Mouse (Mus musculus) ovary, adult 18-20 months (tissue): ENCODE measurements around the gene Olfr698.
"Not testable (repeated sequence)": the region's sequence is repeated elsewhere in the genome, so short reads cannot be mapped to it uniquely, and the experiment has no call there.

ENCODE experiments used
- DNase-seq: peaks from one replicate; pipeline ENCODE4 v3.0.0; 2022; ENCODE audit warnings: low spot score, mixed read lengths

Olfr698 gene

GRCm38 (mm10) chr7:106755297-106755696 is at the start of gene Olfr698:
Olfr698 (minus strand) TSS chr7:106755397.
- DNase-seq = no peak

GRCm38 (mm10) chr7:106793098-106793497 is 37.9 kb upstream of the Olfr698 start, which contains the start of gene Olfr699:
Olfr699 (minus strand) TSS chr7:106793198.
- no peak for DNase-seq

GRCm38 (mm10) chr7:106788330-106788729 is 33.1 kb upstream of the Olfr698 start:
- DNase-seq = no peak

- DNase-seq = not testable (repeated sequence)
These were observed 5.8 kb upstream of the Olfr698 start for GRCm38 (mm10) chr7:106761008-106761407.

- DNase-seq = no peak
These were observed 3.6 kb upstream of the Olfr698 start for GRCm38 (mm10) chr7:106758800-106759199.

- DNase-seq = no peak
These were observed 9.4 kb downstream of the Olfr698 start for GRCm38 (mm10) chr7:106745811-106746210.

GRCm38 (mm10) chr7:106742343-106742742 is 12.9 kb downstream of the Olfr698 start, which contains the start of gene Olfr697:
Olfr697 (minus strand) TSS chr7:106742443.
- DNase-seq = no peak

- no peak for DNase-seq
These were observed 18.2 kb downstream of the Olfr698 start for GRCm38 (mm10) chr7:106737028-106737427.

- DNase-seq = no peak
These were observed 21.5 kb downstream of the Olfr698 start for GRCm38 (mm10) chr7:106733717-106734116.

- DNase-seq = not testable (repeated sequence)
These were observed 29.5 kb downstream of the Olfr698 start for GRCm38 (mm10) chr7:106725654-106726053.

GRCm38 (mm10) chr7:106716296-106716695 is 38.9 kb downstream of the Olfr698 start, which contains the start of gene Olfr695:
Olfr695 (minus strand) TSS chr7:106716396.
- no peak for DNase-seq

GRCm38 (mm10) chr7:106711463-106711862 is 43.7 kb downstream of the Olfr698 start:
- no peak for DNase-seq

GRCm38 (mm10) chr7:106707705-106708104 is 47.5 kb downstream of the Olfr698 start:
- DNase-seq = not testable (repeated sequence)
